Mouse (Mus musculus) hindbrain, postnatal 0 days (tissue): ENCODE data around the gene Chd2. TPM values are rescaled to one million over a fixed set of nuclear protein-coding genes. Genes with fewer than 3 reads are reported as not detected.
"Not testable (repeated sequence)": the region's sequence is repeated elsewhere in the genome, so short reads cannot be mapped to it uniquely, and the experiment has no call there.

Experiments
- ATAC-seq: fragments of 200-750 bp; cut with Nextera tagmentation; 2 replicates; pipeline ENCODE4 v1.8.0; 2017; ENCODE audit warnings: mild to moderate bottlenecking, moderate TSS enrichment, moderate library complexity
- DNase-seq: peaks from one replicate; pipeline ENCODE4 v3.0.0-alpha.2; 2015; ENCODE audit warnings: low spot score
- H3K27ac ChIP-seq: fragments of 300-500 bp; sonication (generic); 2 replicates; pipeline ENCODE4 v1.5.1; 2014; ENCODE audit warnings: mild to moderate bottlenecking
- H3K27me3 ChIP-seq: fragments of 300-500 bp; sonication (generic); 2 replicates; pipeline ENCODE4 v1.6.1; 2014; ENCODE audit warnings: low read length, mixed read lengths; ENCODE audit not compliant: insufficient read depth
- H3K36me3 ChIP-seq: fragments of 300-500 bp; sonication (generic); 2 replicates; pipeline ENCODE4 v1.6.1; 2014; ENCODE audit warnings: low read length, mixed read lengths; ENCODE audit not compliant: insufficient read depth
- H3K4me1 ChIP-seq: fragments of 300-500 bp; sonication (generic); 2 replicates; pipeline ENCODE4 v1.6.1; 2014; ENCODE audit warnings: antibody characterized with exemption, low read length, mixed read lengths; ENCODE audit not compliant: insufficient read depth
- H3K4me2 ChIP-seq: fragments of 300-500 bp; sonication (generic); 2 replicates; pipeline ENCODE4 v1.6.1; 2014; ENCODE audit warnings: low read depth, mild to moderate bottlenecking, low read length, moderate library complexity, mixed read lengths
- H3K4me3 ChIP-seq: fragments of 300-500 bp; sonication (generic); 2 replicates; pipeline ENCODE4 v1.5.1; 2014; ENCODE audit warnings: low read length
- H3K9ac ChIP-seq: fragments of 300-500 bp; sonication (generic); replicated peaks from 2 replicates; pipeline ENCODE4 v1.6.1; 2014; ENCODE audit warnings: mild to moderate bottlenecking, low read length, moderate library complexity, mixed read lengths
- H3K9me3 ChIP-seq: fragments of 300-500 bp; sonication (generic); 2 replicates; pipeline ENCODE4 v1.6.1; 2016; ENCODE audit warnings: low read length, mixed read lengths
- CTCF ChIP-seq: IDR thresholded peaks from 2 replicates; pipeline ENCODE4 v1.5.1; 2016; ENCODE audit warnings: antibody characterized with exemption, control low read depth, low read depth
- WGBS: fragments of 180-500 bp; shearing (Covaris S2); extraction: QIAGEN DNeasy Blood & Tissue Kit; methylation state at CpG from one replicate; pipeline ENCODE4 v1.1.7; 2014; 5-methylcytosine and 5-hydroxymethylcytosine counted together
- polyA plus RNA-seq: library from polyadenylated mRNA; unstranded; fragments of >200 nt; fragmentation: Nextera tagmentation; extraction: Ambion mirVana; gene quantifications from 2 replicates; pipeline ENCODE4 v1.2.1, GENCODE M21; 2015
- total RNA-seq: library from RNA; depleted of rRNA; stranded (reverse); fragments of >200 nt; gene quantifications from 2 replicates; pipeline ENCODE4 v1.2.3, GENCODE M21; 2014

Chd2 gene
- total and polyA plus RNA-seq, 2 experiments from 2014 or later, result 33.4 to 36.1 TPM

DNA sequence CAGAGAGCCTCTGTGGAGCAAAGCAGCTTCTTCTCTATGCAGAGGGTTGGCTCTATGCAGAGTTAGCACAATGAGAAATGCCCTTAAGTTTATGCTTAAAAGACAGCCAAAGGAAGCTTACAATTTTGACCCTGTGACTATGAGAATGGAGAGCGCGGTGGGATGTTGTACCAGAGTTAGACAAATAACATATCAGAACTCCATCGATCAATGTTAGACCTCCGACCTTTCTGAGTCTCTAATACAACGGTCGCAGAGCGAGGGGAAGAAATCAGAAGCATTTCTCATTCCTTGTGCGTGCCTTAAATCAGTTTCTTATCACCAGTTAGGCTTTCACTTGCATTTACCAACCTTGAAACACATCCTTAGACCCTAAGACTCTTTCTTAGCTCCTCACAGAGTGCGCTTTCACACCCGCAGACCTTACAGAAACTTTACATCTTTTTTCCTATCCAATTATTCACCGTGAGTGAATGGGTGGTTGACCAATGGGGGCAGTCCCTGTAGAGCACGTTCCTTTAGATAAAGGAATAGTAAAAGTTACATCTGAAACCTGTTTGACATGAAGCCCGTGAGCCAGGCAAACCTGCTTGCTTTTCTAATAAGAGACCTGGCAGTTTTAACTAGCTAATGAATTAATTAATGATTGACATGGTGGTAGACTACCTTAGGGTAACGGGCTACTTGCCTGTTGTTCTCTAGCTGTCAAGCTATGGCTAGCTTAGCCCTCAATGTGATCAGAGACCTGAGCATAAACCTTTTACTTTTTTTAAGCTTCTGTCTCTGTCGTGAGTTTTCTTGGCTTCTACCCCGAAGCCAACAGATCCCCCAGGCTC, 34.7 kb upstream of the Chd2 start:
- ATAC-seq, result no peak
- Histone ChIP-seq H3K27ac (no peak overlapping the region), H3K4me1 (no peaks in the 10 kb centered on the region), H3K36me3 (no peaks in the 10 kb centered on the region), H3K27me3 (no peaks in the 10 kb centered on the region), H3K9ac (no peak overlapping the region), H3K9me3 (no peaks in the 10 kb centered on the region), H3K4me2 (no peak overlapping the region), H3K4me3 (no peak overlapping the region)
- no peak for TF ChIP-seq CTCF
- WGBS, result 57% methylated on average over 16 of the region's 16 CpGs
- DNase-seq, result no peak

DNA sequence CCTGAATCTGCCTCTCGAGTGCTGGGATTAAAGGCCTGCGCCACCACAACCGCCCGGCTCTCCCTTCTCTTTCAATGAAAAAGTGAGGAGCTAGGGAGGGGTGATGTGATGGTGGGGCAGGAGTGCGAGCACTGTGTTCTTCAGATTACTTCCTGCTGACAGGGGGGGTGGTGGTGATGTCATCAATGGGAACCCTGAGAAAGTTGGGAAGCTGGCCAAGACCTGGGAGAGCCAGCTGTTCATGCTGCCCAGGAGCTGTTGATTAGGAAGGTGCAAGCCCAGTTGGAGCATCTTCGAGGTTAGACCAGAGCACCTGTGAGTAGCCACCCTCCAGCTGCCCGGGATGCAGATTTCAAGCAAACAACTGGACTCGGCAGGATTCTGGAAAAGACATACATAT, 33.6 kb upstream of the Chd2 start:
- no peaks in the 10 kb centered on the region for H3K4me1 ChIP-seq
- no peak for TF ChIP-seq CTCF
- WGBS, result 49% methylated on average over 8 of the region's 8 CpGs

DNA sequence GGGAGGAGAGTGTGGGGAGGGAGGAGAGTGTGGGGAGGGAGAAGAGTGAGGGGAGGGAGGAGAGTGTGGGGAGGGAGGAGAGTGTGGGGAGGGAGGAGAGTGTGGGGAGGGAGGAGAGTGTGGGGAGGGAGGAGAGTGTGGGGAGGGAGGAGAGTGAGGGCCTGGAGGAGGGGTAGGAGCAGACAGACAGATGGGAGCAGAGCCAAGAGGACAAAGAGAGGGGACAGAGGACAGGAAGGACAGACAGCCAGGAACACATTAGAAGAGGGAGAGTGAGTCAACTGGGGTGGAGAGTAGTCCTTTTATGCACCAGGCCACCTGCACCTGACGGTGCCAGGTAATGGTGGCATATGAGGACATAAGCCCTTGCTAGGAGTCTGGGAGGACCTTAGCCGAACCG, 33.0 kb upstream of the Chd2 start:
- not testable (repeated sequence) for DNase-seq, H3K36me3 ChIP-seq, H3K4me3 ChIP-seq, H3K4me2 ChIP-seq, H3K27me3 ChIP-seq, H3K4me1 ChIP-seq, H3K9ac ChIP-seq, H3K27ac ChIP-seq, ATAC-seq, H3K9me3 ChIP-seq
- 62% methylated on average over 3 of the region's 3 CpGs for WGBS

More for the DNA sequence above, 33.6 kb upstream of the Chd2 start:
- Histone ChIP-seq H3K9me3 (no peaks in the 10 kb centered on the region), H3K4me2 (no peak overlapping the region), H3K4me3 (no peak overlapping the region), H3K36me3 (no peaks in the 10 kb centered on the region), H3K9ac (no peak overlapping the region), H3K27ac (no peak overlapping the region), H3K27me3 (no peaks in the 10 kb centered on the region)
- ATAC-seq (no peak), DNase-seq (no peak)

DNA sequence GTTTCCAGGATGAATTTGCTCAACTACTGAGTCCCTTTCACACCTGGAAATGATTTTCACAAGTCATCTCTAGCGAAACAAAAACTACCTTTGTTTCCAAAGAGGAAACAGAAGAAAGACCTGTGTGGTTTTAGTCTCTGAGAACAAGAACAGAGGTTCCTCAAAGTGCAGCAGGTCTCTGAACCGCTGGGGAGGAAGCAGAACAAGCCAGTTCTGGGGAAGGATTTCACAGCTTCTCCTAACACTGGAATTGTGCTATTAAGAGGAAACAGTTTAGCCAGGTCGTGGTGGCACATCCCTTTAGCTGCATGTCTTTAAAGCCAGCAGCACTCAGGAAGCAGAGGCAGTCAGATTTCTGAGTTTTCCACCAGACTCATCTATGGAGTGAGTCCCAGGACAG, 30.9 kb upstream of the Chd2 start:
- no peak for DNase-seq
- H3K4me3 ChIP-seq, result no peak overlapping the region
- 85% methylated on average over 3 of the region's 3 CpGs for WGBS

DNA sequence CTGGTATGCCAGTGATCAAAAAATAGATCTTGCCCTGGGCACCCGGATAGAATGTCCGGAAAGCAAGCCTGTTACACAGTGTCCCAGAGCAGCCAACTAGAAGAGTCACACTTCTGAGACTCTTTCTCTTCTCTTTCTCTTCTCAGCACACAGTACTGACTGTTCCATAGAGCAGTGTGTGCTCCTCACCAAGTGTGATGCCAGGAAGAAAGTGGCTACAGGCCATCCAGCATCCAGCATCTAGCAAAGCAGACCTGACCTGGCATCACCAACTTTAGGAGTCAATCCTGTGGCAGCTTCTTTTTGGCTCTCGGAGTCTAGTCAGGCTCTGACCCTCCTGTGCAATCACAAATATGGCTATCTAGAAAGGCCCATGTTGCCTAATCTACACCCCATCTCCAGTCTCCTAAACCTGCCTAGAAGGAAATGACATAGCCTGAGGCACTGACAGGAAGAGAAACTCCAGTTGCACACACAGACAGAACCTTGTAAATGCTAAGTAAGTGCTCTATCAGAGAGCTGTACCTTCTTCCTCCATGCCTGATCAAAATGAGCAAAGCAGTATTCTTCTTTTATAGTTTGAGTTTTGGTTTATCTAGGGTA, 27.3 kb upstream of the Chd2 start:
- H3K36me3 ChIP-seq, result no peaks in the 10 kb centered on the region
- no peaks in the 10 kb centered on the region for H3K9me3 ChIP-seq

More for the DNA sequence above, 30.9 kb upstream of the Chd2 start:
- TF ChIP-seq CTCF, result no peak
- Histone ChIP-seq H3K9me3 (no peaks in the 10 kb centered on the region), H3K9ac (no peak overlapping the region), H3K4me1 (no peaks in the 10 kb centered on the region), H3K36me3 (no peaks in the 10 kb centered on the region), H3K4me2 (no peak overlapping the region), H3K27ac (no peak overlapping the region), H3K27me3 (no peaks in the 10 kb centered on the region)
- no peak for ATAC-seq

DNA sequence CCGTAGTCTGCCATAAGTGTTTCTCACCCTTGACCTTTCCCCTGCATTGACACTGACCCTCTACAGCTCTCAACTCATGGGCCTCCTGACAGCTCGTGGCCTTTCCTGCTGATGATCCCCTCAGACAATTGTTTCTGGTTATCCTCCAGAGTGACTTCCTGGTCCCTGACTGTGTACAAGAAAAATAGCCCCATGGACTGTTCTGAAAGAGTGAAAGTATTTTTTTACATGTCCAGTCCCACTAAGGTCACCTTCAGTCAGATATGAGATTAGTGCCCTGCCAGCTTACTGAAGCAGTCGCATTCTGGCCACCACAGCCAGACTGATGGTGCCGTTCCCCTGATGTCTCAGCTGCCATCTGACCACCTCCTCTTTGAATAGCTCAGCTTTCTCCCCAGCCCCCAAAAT, 26.1 kb upstream of the Chd2 start:
- H3K4me3 ChIP-seq, result no peak overlapping the region
- TF ChIP-seq CTCF, result no peak
- no peaks in the 10 kb centered on the region for H3K4me1 ChIP-seq
- H3K36me3 ChIP-seq, result no peaks in the 10 kb centered on the region
- H3K9ac ChIP-seq, result no peak overlapping the region
- WGBS, result 48% methylated on average over 4 of the region's 4 CpGs
- DNase-seq, result no peak
- no peaks in the 10 kb centered on the region for H3K9me3 ChIP-seq
- ATAC-seq, result no peak
- H3K4me2 ChIP-seq, result no peak overlapping the region
- no peaks in the 10 kb centered on the region for H3K27me3 ChIP-seq
- H3K27ac ChIP-seq, result no peak overlapping the region

More for the DNA sequence above, 27.3 kb upstream of the Chd2 start:
- no peaks in the 10 kb centered on the region for H3K4me1 ChIP-seq
- ATAC-seq (no peak), DNase-seq (no peak)
- no peak overlapping the region for H3K9ac ChIP-seq
- TF ChIP-seq CTCF, result no peak
- WGBS, result 90% methylated on average over 3 of the region's 3 CpGs
- H3K4me2 ChIP-seq, result no peak overlapping the region
- no peak overlapping the region for H3K4me3 ChIP-seq
- no peak overlapping the region for H3K27ac ChIP-seq
- no peaks in the 10 kb centered on the region for H3K27me3 ChIP-seq

DNA sequence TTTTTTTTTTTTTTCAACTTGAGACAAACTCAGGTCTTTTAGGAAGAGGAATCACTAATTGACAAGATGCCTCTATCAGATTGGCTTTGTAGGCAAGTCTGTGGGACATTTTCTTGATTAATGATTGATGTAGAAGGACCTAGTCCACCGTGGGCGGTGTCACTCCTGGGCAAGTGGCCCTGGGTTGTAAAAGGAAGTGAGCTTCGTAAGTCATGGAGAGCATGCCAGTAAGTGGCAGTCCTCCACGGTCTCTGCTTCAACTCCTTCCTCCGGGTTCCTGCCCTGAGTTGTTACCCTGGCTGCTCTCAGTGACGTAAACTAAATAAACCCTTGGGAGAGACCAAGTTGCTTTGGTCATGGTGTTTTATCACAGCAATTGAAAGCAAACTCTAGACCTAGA, 22.5 kb upstream of the Chd2 start:
- Histone ChIP-seq H3K9ac (no peak overlapping the region), H3K27ac (no peak overlapping the region), H3K4me3 (no peak overlapping the region), H3K4me2 (no peak overlapping the region), H3K27me3 (no peaks in the 10 kb centered on the region), H3K4me1 (peaks cover 3% of the 10 kb centered on the region; the same call in 1 of the 2 replicates), H3K36me3 (no peaks in the 10 kb centered on the region), H3K9me3 (no peaks in the 10 kb centered on the region)
- TF ChIP-seq CTCF, result no peak
- DNase-seq (no peak), ATAC-seq (no peak)
- WGBS, result 87% methylated on average over 6 of the region's 6 CpGs
